Mouse (Mus musculus): ENCODE measurements around the gene Usp28.

GRCm38 (mm10) chr9:49050901-49051300 is 65.7 kb downstream of the Usp28 start:
- no peak for TF ChIP-seq GATA2 (IDR thresholded peaks at IDR 0.05; ENCODE audit: borderline replicate concordance, low read depth, low read length)
- TF ChIP-seq CTCF (IDR thresholded peaks at IDR 0.05; ENCODE audit: low read depth, low read length) = no peak

Measured in G1E (cell line).